Mouse (Mus musculus): Measurements from ENCODE around the gene Krtap11-1. TPM values are rescaled to one million over a fixed set of nuclear protein-coding genes. Genes with fewer than 3 reads are reported as not detected.

The Krtap11-1 gene
- polyA plus RNA-seq, 1 experiment = not detected

- no peak overlapping the region for H3K27ac ChIP-seq (ENCODE audit: insufficient read depth, low read depth, low read length)
- H3K4me3 ChIP-seq (ENCODE audit: insufficient read depth, low read length) = no peak overlapping the region
- no peaks in the 10 kb centered on the region for H3K4me1 ChIP-seq (ENCODE audit: control insufficient read depth, insufficient read depth, low read length)
- no peak for TF ChIP-seq CTCF (IDR thresholded peaks at IDR 0.05; ENCODE audit: low read depth, low read length)
- no peak for TF ChIP-seq POLR2A (IDR thresholded peaks at IDR 0.05; ENCODE audit: borderline replicate concordance, low read depth, low read length)
These were observed 467 bp downstream of the Krtap11-1 start for GRCm38 (mm10) chr16:89570516-89570915.

DNA sequence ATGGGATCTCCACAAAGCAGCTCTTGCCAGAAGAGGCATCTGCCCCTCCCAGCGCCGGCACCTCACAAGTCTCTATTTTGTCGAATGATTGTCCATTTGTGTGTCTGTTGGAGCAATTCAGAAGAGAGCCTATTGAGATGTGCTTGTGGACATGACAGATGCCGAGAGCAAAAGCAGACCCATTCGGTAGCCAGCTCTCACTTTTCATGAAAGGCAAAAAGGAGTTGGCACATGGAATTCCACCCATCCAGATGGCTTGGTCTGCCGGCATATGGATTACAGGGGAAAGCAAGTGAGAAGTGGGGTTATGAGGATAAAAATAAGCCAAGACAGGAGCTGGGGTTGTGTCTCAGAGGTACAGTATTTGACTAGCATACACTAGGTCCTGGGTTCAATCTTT, 1.8 kb downstream of the Krtap11-1 start:
- Histone ChIP-seq H3K4me3 (ENCODE audit: insufficient read depth, low read length) (no peak overlapping the region), H3K4me1 (ENCODE audit: control insufficient read depth, insufficient read depth, low read length) (no peaks in the 10 kb centered on the region), H3K27ac (ENCODE audit: insufficient read depth, low read depth, low read length) (no peak overlapping the region)
- TF ChIP-seq CTCF (IDR thresholded peaks at IDR 0.05; ENCODE audit: low read depth, low read length) (no peak), POLR2A (IDR thresholded peaks at IDR 0.05; ENCODE audit: borderline replicate concordance, low read depth, low read length) (no peak)

GRCm38 (mm10) chr16:89568141-89568540, 2.8 kb downstream of the Krtap11-1 start:
- H3K27ac ChIP-seq (ENCODE audit: insufficient read depth, low read depth, low read length) = no peak overlapping the region
- no peak overlapping the region for H3K4me3 ChIP-seq (ENCODE audit: insufficient read depth, low read length)
- no peak for TF ChIP-seq POLR2A (IDR thresholded peaks at IDR 0.05; ENCODE audit: borderline replicate concordance, low read depth, low read length)
- no peak for TF ChIP-seq CTCF (IDR thresholded peaks at IDR 0.05; ENCODE audit: low read depth, low read length)
- H3K4me1 ChIP-seq (ENCODE audit: control insufficient read depth, insufficient read depth, low read length) = no peaks in the 10 kb centered on the region

DNA sequence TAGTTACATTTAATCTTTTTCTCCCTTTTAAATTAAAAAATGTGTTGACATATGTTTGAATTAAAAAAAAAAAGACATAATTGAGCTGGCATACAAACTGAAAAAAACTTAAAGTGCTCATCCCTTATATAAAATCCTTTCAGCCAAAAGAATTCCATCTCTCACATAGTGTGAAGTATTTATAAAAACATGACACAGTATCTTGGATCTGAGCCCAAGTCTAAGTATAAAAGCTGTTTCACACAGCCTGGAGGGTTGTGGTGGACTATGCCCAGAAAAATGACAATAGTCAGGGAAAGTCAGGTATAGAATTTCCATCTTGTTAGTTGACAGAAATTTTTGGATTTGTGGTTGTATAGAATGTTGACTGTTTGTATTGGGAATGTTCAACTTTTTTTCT, 20.7 kb downstream of the Krtap11-1 start:
- Histone ChIP-seq H3K4me3 (ENCODE audit: insufficient read depth, low read length) (no peak overlapping the region), H3K4me1 (ENCODE audit: control insufficient read depth, insufficient read depth, low read length) (no peaks in the 10 kb centered on the region), H3K27ac (ENCODE audit: insufficient read depth, low read depth, low read length) (no peak overlapping the region)
- no peak for TF ChIP-seq POLR2A (IDR thresholded peaks at IDR 0.05; ENCODE audit: borderline replicate concordance, low read depth, low read length)
- no peak for TF ChIP-seq CTCF (IDR thresholded peaks at IDR 0.05; ENCODE audit: low read depth, low read length)

GRCm38 (mm10) chr16:89538031-89538484, 32.9 kb downstream of the Krtap11-1 start:
- no peak overlapping the region for H3K4me3 ChIP-seq (ENCODE audit: insufficient read depth, low read length)
- no peaks in the 10 kb centered on the region for H3K4me1 ChIP-seq (ENCODE audit: control insufficient read depth, insufficient read depth, low read length)
- H3K27ac ChIP-seq (ENCODE audit: insufficient read depth, low read depth, low read length) = no peak overlapping the region
- TF ChIP-seq POLR2A (IDR thresholded peaks at IDR 0.05; ENCODE audit: borderline replicate concordance, low read depth, low read length) = no peak
- no peak for TF ChIP-seq CTCF (IDR thresholded peaks at IDR 0.05; ENCODE audit: low read depth, low read length)

GRCm38 (mm10) chr16:89537349-89537748, 33.6 kb downstream of the Krtap11-1 start:
- no peaks in the 10 kb centered on the region for H3K4me1 ChIP-seq (ENCODE audit: control insufficient read depth, insufficient read depth, low read length)
- H3K27ac ChIP-seq (ENCODE audit: insufficient read depth, low read depth, low read length) = no peak overlapping the region
- no peak overlapping the region for H3K4me3 ChIP-seq (ENCODE audit: insufficient read depth, low read length)
- no peak for TF ChIP-seq CTCF (IDR thresholded peaks at IDR 0.05; ENCODE audit: low read depth, low read length)

- Histone ChIP-seq H3K4me3 (ENCODE audit: insufficient read depth, low read length) (no peak overlapping the region), H3K4me1 (ENCODE audit: control insufficient read depth, insufficient read depth, low read length) (no peaks in the 10 kb centered on the region), H3K27ac (ENCODE audit: insufficient read depth, low read depth, low read length) (no peak overlapping the region)
- TF ChIP-seq CTCF (IDR thresholded peaks at IDR 0.05; ENCODE audit: low read depth, low read length) (no peak), POLR2A (IDR thresholded peaks at IDR 0.05; ENCODE audit: borderline replicate concordance, low read depth, low read length) (no peak)
These were observed 40.4 kb downstream of the Krtap11-1 start for GRCm38 (mm10) chr16:89530547-89530946.

DNA sequence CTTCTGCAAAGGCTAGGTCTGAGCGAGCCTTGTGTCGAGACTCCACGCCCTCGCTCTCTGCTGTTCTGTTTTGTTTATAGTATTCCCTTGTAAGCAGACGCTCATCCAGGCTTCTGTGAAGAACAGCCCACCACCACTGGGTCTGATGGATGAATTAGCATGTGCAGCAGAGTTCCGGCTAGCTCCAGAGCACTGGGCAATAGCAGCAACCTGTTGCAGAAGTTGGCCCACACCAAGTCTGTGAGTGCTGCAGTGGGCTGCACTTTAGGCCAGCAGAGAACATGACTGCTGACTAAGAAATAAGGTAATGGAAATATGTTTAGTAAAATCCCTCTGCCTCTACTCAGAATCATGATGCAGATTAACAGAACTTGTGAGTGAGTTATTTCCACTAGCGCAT, 41.1 kb downstream of the Krtap11-1 start:
- no peak overlapping the region for H3K4me3 ChIP-seq (ENCODE audit: insufficient read depth, low read length)
- H3K4me1 ChIP-seq (ENCODE audit: control insufficient read depth, insufficient read depth, low read length) = no peaks in the 10 kb centered on the region
- TF ChIP-seq POLR2A (IDR thresholded peaks at IDR 0.05; ENCODE audit: borderline replicate concordance, low read depth, low read length) = no peak
- no peak overlapping the region for H3K27ac ChIP-seq (ENCODE audit: insufficient read depth, low read depth, low read length)

DNA sequence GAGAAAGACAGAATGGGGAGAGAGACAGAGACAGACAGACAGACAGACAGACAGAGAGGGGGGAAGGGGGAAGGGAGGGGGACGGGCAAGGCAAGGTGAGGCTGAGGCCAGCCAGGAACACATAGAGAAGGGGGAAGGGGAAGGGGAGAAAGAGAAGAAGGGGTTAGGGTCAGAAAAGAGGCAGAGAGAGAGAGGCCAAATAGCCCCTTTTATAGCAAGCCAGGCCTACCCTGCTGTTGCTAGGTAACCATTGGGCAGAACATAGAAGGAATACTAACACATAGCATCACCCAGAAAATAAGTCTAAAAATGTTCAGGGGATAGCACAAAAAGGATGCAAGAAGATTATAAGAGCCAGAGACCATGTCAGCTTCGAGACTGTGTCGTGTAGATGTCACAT, 42.6 kb downstream of the Krtap11-1 start:
- no peak overlapping the region for H3K27ac ChIP-seq (ENCODE audit: insufficient read depth, low read depth, low read length)
- no peak overlapping the region for H3K4me3 ChIP-seq (ENCODE audit: insufficient read depth, low read length)
- TF ChIP-seq POLR2A (IDR thresholded peaks at IDR 0.05; ENCODE audit: borderline replicate concordance, low read depth, low read length) (no peak), CTCF (IDR thresholded peaks at IDR 0.05; ENCODE audit: low read depth, low read length) (no peak)
- no peaks in the 10 kb centered on the region for H3K4me1 ChIP-seq (ENCODE audit: control insufficient read depth, insufficient read depth, low read length)

- TF ChIP-seq POLR2A (IDR thresholded peaks at IDR 0.05; ENCODE audit: borderline replicate concordance, low read depth, low read length) (no peak), CTCF (IDR thresholded peaks at IDR 0.05; ENCODE audit: low read depth, low read length) (no peak)
These were observed 50.0 kb downstream of the Krtap11-1 start for GRCm38 (mm10) chr16:89520996-89521395.

GRCm38 (mm10) chr16:89520555-89520954, 50.4 kb downstream of the Krtap11-1 start:
- Histone ChIP-seq H3K4me3 (ENCODE audit: insufficient read depth, low read length) (no peak overlapping the region), H3K4me1 (ENCODE audit: control insufficient read depth, insufficient read depth, low read length) (no peaks in the 10 kb centered on the region), H3K27ac (ENCODE audit: insufficient read depth, low read depth, low read length) (no peak overlapping the region)
- TF ChIP-seq CTCF (IDR thresholded peaks at IDR 0.05; ENCODE audit: low read depth, low read length) = no peak
- no peak for TF ChIP-seq POLR2A (IDR thresholded peaks at IDR 0.05; ENCODE audit: borderline replicate concordance, low read depth, low read length)

More at GRCm38 (mm10) chr16:89520996-89521395, 50.0 kb downstream of the Krtap11-1 start:
- no peaks in the 10 kb centered on the region for H3K4me1 ChIP-seq (ENCODE audit: control insufficient read depth, insufficient read depth, low read length)
- no peak overlapping the region for H3K27ac ChIP-seq (ENCODE audit: insufficient read depth, low read depth, low read length)
- no peak overlapping the region for H3K4me3 ChIP-seq (ENCODE audit: insufficient read depth, low read length)

Other genes with a start within 250 kb of the Krtap11-1 start
- gene Krtap21-1, start 167.3 kb downstream of the Krtap11-1 start, polyA plus RNA-seq (2012; ENCODE audit: insufficient read depth, insufficient read length, missing spikeins) = not detected in 2 replicates
- gene Krtap6-2, start 151.1 kb downstream of the Krtap11-1 start, polyA plus RNA-seq (2012; ENCODE audit: insufficient read depth, insufficient read length, missing spikeins) = not detected in 2 replicates
- gene Krtap8-1, start 83.2 kb downstream of the Krtap11-1 start, polyA plus RNA-seq (2012; ENCODE audit: insufficient read depth, insufficient read length, missing spikeins) = not detected in 2 replicates
- gene Krtap7-1, start 62.9 kb downstream of the Krtap11-1 start, polyA plus RNA-seq (2012; ENCODE audit: insufficient read depth, insufficient read length, missing spikeins) = not detected in 2 replicates

All from bone marrow macrophage, adult 2 months (primary cell).